Mouse (Mus musculus) MEL (cell line): Measurements from ENCODE around the gene Atp4b.

Experiments used
- BHLHE40 ChIP-seq: IDR thresholded peaks from 2 replicates; pipeline ENCODE4 v1.6.1; 2012; ENCODE audit warnings: low read depth, mild to moderate bottlenecking, inconsistent platforms, low read length, improper control_type of control experiment, borderline replicate concordance
- CHD1 ChIP-seq: IDR thresholded peaks from 2 replicates; pipeline ENCODE4 v1.6.1; 2012; ENCODE audit warnings: low read depth, mild to moderate bottlenecking, inconsistent platforms, low read length, improper control_type of control experiment
- CTCF ChIP-seq, 3 experiments: IDR thresholded peaks in 2 of 3; conservative IDR thresholded peaks in 1 of 3; 2 replicates each; pipeline ENCODE4 v1.5.1; 2011 to 2012; ENCODE audit warnings: low read length in 3 of 3, low read depth in 2 of 3, mild to moderate bottlenecking in 2 of 3, improper control_type of control experiment in 1 of 3, inconsistent platforms in 1 of 3, mixed read lengths in 1 of 3, moderate library complexity in 1 of 3; ENCODE audit not compliant: control insufficient read depth in 1 of 3, insufficient read depth in 1 of 3, poor library complexity in 1 of 3, severe bottlenecking in 1 of 3
- E2F4 ChIP-seq: IDR thresholded peaks from 2 replicates; pipeline ENCODE4 v1.6.1; 2011; ENCODE audit warnings: low read depth, low read length, improper control_type of control experiment, borderline replicate concordance
- ELF1 ChIP-seq: IDR thresholded peaks from 2 replicates; pipeline ENCODE4 v1.6.1; 2014; ENCODE audit warnings: low read depth, mild to moderate bottlenecking, inconsistent platforms, low read length, improper control_type of control experiment, moderate library complexity
- EP300 ChIP-seq, 2 experiments: IDR thresholded peaks; 2 replicates each; pipeline ENCODE4 v1.6.1; 2011; ENCODE audit warnings: improper control_type of control experiment in 2 of 2, low read length in 2 of 2, low read depth in 1 of 2, mild to moderate bottlenecking in 1 of 2
- GATA1 ChIP-seq: IDR thresholded peaks from 2 replicates; pipeline ENCODE4 v1.6.1; 2011; ENCODE audit warnings: low read depth, low read length, improper control_type of control experiment
- KAT2A ChIP-seq: conservative IDR thresholded peaks from 2 replicates; pipeline ENCODE4 v1.6.1; 2012; ENCODE audit warnings: low read depth, low read length, improper control_type of control experiment, inconsistent platforms
- MAX ChIP-seq: IDR thresholded peaks from 2 replicates; pipeline ENCODE4 v1.6.1; 2011; ENCODE audit warnings: low read length, improper control_type of control experiment
- NELFE ChIP-seq: IDR thresholded peaks from 2 replicates; pipeline ENCODE4 v1.6.1; 2011; ENCODE audit warnings: low read depth, low read length, improper control_type of control experiment
- NRF1 ChIP-seq: IDR thresholded peaks from 2 replicates; pipeline ENCODE4 v1.6.1; 2014; ENCODE audit warnings: low read depth, mild to moderate bottlenecking, inconsistent platforms, low read length, improper control_type of control experiment, moderate library complexity; ENCODE audit not compliant: poor library complexity, insufficient read depth, severe bottlenecking
- POLR2A ChIP-seq, 2 experiments: IDR thresholded peaks; 2 replicates each; pipeline ENCODE4 v1.6.1; 2011 to 2012; ENCODE audit warnings: low read length in 2 of 2, mild to moderate bottlenecking in 2 of 2, control low read depth in 1 of 2, improper control_type of control experiment in 1 of 2, low read depth in 1 of 2, moderate library complexity in 1 of 2; ENCODE audit not compliant: control insufficient read depth in 1 of 2, insufficient read depth in 1 of 2, poor library complexity in 1 of 2
- RAD21 ChIP-seq: IDR thresholded peaks from 2 replicates; pipeline ENCODE4 v1.6.1; 2011; ENCODE audit warnings: mild to moderate bottlenecking, low read depth, low read length, improper control_type of control experiment
- ZKSCAN1 ChIP-seq: IDR thresholded peaks from 2 replicates; pipeline ENCODE4 v1.6.1; 2012; ENCODE audit warnings: low read depth, mild to moderate bottlenecking, inconsistent platforms, low read length, improper control_type of control experiment, moderate library complexity

DNA sequence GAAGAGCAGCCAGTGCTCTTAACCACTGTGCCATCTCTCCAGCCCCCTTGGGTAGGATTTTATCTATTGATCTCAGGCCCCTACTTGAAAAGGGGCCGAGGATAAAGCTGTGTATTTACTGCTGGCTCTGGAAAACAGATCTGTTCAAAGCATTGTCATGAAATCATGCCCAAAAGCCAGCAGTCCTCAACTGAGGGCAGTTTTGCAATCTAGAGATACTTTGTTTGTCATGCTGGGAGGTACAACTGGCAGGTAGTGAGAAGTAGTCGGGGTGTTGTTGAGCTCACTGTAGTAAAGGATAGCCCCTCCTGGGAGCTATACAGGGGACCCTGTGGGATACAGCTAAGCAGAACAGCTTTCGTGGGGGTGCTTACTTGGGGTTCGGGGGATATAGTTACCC lies 42.7 kb downstream of the Atp4b start:
- TF ChIP-seq POLR2A (IDR thresholded peaks at IDR 0.05; ENCODE audit: control insufficient read depth in 1 of 2, insufficient read depth in 1 of 2, low read depth in 1 of 2, low read length in 2 of 2, poor library complexity in 1 of 2), result no peak
- no peak for TF ChIP-seq GATA1
- no peak for TF ChIP-seq CTCF (IDR thresholded peaks at IDR 0.05 in 2 of 3, conservative IDR thresholded peaks at IDR 0.05 in 1 of 3; ENCODE audit: control insufficient read depth in 1 of 3, insufficient read depth in 1 of 3, low read depth in 2 of 3, low read length in 3 of 3, poor library complexity in 1 of 3, severe bottlenecking in 1 of 3)
- no peak for TF ChIP-seq NELFE
- no peak for TF ChIP-seq RAD21
- TF ChIP-seq EP300 (IDR thresholded peaks at IDR 0.05; ENCODE audit: low read depth in 1 of 2, low read length in 2 of 2), result no peak
- TF ChIP-seq E2F4, result no peak
- TF ChIP-seq KAT2A, result no peak
- TF ChIP-seq ELF1, result no peak
- TF ChIP-seq MAX, result no peak
- TF ChIP-seq NRF1, result no peak
- no peak for TF ChIP-seq ZKSCAN1
- no peak for TF ChIP-seq CHD1
- no peak for TF ChIP-seq BHLHE40
